Comparison of ENCODE assay signal across 8 mouse cellular contexts in genomic region chr10:125388876-125389786, GRCm38 (mm10). TPM values are rescaled to one million over a fixed set of nuclear protein-coding genes. Genes with fewer than 3 reads are reported as not detected.
A peak's percentile ranks its signal among the peaks of the same experiment; 100 is the strongest.
DNase-seq lines count a peak whose midpoint lies in the region; ATAC-seq lines count a peak whose summit lies in the region.

Slc16a7 (minus strand) TSS chr10:125389465.

- no peak for ATAC-seq in erythroblast, adult 5-6 weeks (replicated peaks; ENCODE audit: low FRiP score, poor library complexity, severe bottlenecking)
- ATAC-seq in liver, embryonic 15.5 days (ENCODE audit: insufficient read depth) = peak; percentile 68
- ATAC-seq in neural tube, embryonic 12.5 days (ENCODE audit: low FRiP score, low read depth) = peak; percentile 95
- peak; percentile 93 for ATAC-seq in stomach, embryonic 16.5 days (ENCODE audit: insufficient read depth, low FRiP score)

- intact Hi-C loops in heart, postnatal 10 days (cut with DNase I) = loop anchor here (5.0 kb wide), 1 partner anchor 62 kb away; no protein-coding TSS in a partner anchor

- H3K4me3 ChIP-seq in erythroblast, embryonic 14.5 days (replicated peaks) = peak within 1 kb of the TSS; percentile 46
- H3K4me3 ChIP-seq in forebrain, embryonic 10.5 days = peak within 1 kb of the TSS; percentile 64
- peak within 1 kb of the TSS; percentile 57 for H3K4me3 ChIP-seq in liver, embryonic 15.5 days (replicated peaks)
- peak within 1 kb of the TSS; percentile 64 for H3K4me3 ChIP-seq in neural tube, embryonic 12.5 days
- H3K4me3 ChIP-seq in stomach, embryonic 16.5 days (replicated peaks; ENCODE audit: low read length) = peak within 1 kb of the TSS; percentile 77

- H3K4me2 ChIP-seq in liver, embryonic 15.5 days = peak within 1 kb of the TSS; percentile 71
- peak within 1 kb of the TSS; percentile 76 for H3K4me2 ChIP-seq in neural tube, embryonic 12.5 days (replicated peaks)
- H3K4me2 ChIP-seq in stomach, embryonic 16.5 days (ENCODE audit: low read depth, low read length) = peak within 1 kb of the TSS; percentile 83

- no peaks in the 10 kb centered on the region for H3K36me3 ChIP-seq in erythroblast, embryonic 14.5 days (ENCODE audit: control insufficient read depth)
- H3K36me3 ChIP-seq in forebrain, embryonic 10.5 days (replicated peaks) = no peaks in the 10 kb centered on the region
- no peaks in the 10 kb centered on the region for H3K36me3 ChIP-seq in liver, embryonic 15.5 days (replicated peaks)
- no peaks in the 10 kb centered on the region for H3K36me3 ChIP-seq in neural tube, embryonic 12.5 days
- no peaks in the 10 kb centered on the region for H3K36me3 ChIP-seq in stomach, embryonic 16.5 days (ENCODE audit: control insufficient read depth, insufficient read depth, low read length)

- H3K4me1 ChIP-seq in erythroblast, embryonic 14.5 days (ENCODE audit: control insufficient read depth) = no peaks in the 10 kb centered on the region; the same call in 1 of the 2 replicates
- peaks cover 21% of the 10 kb centered on the region for H3K4me1 ChIP-seq in forebrain, embryonic 10.5 days
- H3K4me1 ChIP-seq in liver, embryonic 15.5 days (replicated peaks) = peaks cover 7% of the 10 kb centered on the region; the same call in 1 of the 2 replicates
- 0 out of 2 replicates have a peak, but pooled peaks cover 6% of the 10 kb centered on the region for H3K4me1 ChIP-seq in neural tube, embryonic 12.5 days
- H3K4me1 ChIP-seq in stomach, embryonic 16.5 days (ENCODE audit: control insufficient read depth, insufficient read depth, low read length) = peaks cover 7% of the 10 kb centered on the region; the same call in 1 of the 2 replicates

- peak within 1 kb of the TSS; percentile 91 for H3K27ac ChIP-seq in forebrain, embryonic 10.5 days
- H3K27ac ChIP-seq in liver, embryonic 15.5 days (replicated peaks) = peak within 1 kb of the TSS; percentile 33
- H3K27ac ChIP-seq in neural tube, embryonic 12.5 days = no peak within 1 kb of the TSS
- H3K27ac ChIP-seq in stomach, embryonic 16.5 days (ENCODE audit: low read length) = peak within 1 kb of the TSS; percentile 75

- H3K27me3 ChIP-seq in erythroblast, embryonic 14.5 days (ENCODE audit: control insufficient read depth) = peaks cover 10% of the 10 kb centered on the region
- peaks cover 15% of the 10 kb centered on the region for H3K27me3 ChIP-seq in forebrain, embryonic 10.5 days (ENCODE audit: poor library complexity, severe bottlenecking)
- H3K27me3 ChIP-seq in liver, embryonic 15.5 days = peaks cover 7% of the 10 kb centered on the region; the same call in 1 of the 2 replicates
- 0 out of 2 replicates have a peak, but pooled peaks cover 4% of the 10 kb centered on the region for H3K27me3 ChIP-seq in neural tube, embryonic 12.5 days (replicated peaks)
- H3K27me3 ChIP-seq in stomach, embryonic 16.5 days (ENCODE audit: control insufficient read depth, insufficient read depth, low read length) = no peaks in the 10 kb centered on the region

- WGBS in forebrain, embryonic 10.5 days = under 1% methylated on average over 67 of the region's 67 CpGs
- under 1% methylated on average over 64 of the region's 67 CpGs for WGBS in liver, embryonic 15.5 days (ENCODE audit: insufficient replicate concordance)
- WGBS in neural tube, embryonic 12.5 days = under 1% methylated on average over 67 of the region's 67 CpGs
- 1% methylated on average over 64 of the region's 67 CpGs for WGBS in stomach, embryonic 16.5 days

- no peaks in the 10 kb centered on the region; the same call in 1 of the 2 replicates for H3K9me3 ChIP-seq in erythroblast, embryonic 14.5 days (ENCODE audit: control insufficient read depth, low read length)
- H3K9me3 ChIP-seq in forebrain, embryonic 10.5 days = no peaks in the 10 kb centered on the region
- no peaks in the 10 kb centered on the region for H3K9me3 ChIP-seq in liver, embryonic 15.5 days (replicated peaks)
- no peaks in the 10 kb centered on the region for H3K9me3 ChIP-seq in neural tube, embryonic 12.5 days
- H3K9me3 ChIP-seq in stomach, embryonic 16.5 days (replicated peaks; ENCODE audit: control insufficient read depth, low read length) = no peaks in the 10 kb centered on the region

- H3K9ac ChIP-seq in liver, embryonic 15.5 days = peak within 1 kb of the TSS; percentile 39; the same call in 1 of the 2 replicates
- H3K9ac ChIP-seq in neural tube, embryonic 12.5 days = peak within 1 kb of the TSS; percentile 59
- peak within 1 kb of the TSS; percentile 85 for H3K9ac ChIP-seq in stomach, embryonic 16.5 days (ENCODE audit: low read length)

- DNase-seq in forebrain, embryonic 10.5 days (ENCODE audit: extremely low spot score, low spot score) = peak; percentile 80
- peak; percentile 81 to 83 for DNase-seq in heart, postnatal 10 days
- peak; percentile 82 to 88 for DNase-seq in kidney, postnatal 4 days

RNA-seq across cellular contexts. Expression of gene Slc16a7, which starts in this region (rescaled TPM):
- not detected in 2 replicates for polyA plus RNA-seq in erythroblast, embryonic 14.5 days (2012)
- total RNA-seq in erythroblast, adult 5-6 weeks (2015; ENCODE audit: low replicate concordance) = 1.9 and 2.9 TPM in 2 replicates
- 3.7 and 4.7 TPM in 2 replicates for total RNA-seq in erythroblast, adult 5-6 weeks (2017; ENCODE audit: low replicate concordance)
- 2.4 and 2.6 TPM in 2 replicates for polyA plus RNA-seq in forebrain, embryonic 10.5 days (2016; fragmentation: Nextera tagmentation; extraction: Ambion mirVana)
- total RNA-seq in heart, postnatal 10 days (2021) = 10 to 100 TPM; 18.2 to 20.2 TPM
- 11.3 and 11.6 TPM in 2 replicates for polyA plus RNA-seq in liver, embryonic 15.5 days (2015; fragmentation: Nextera tagmentation; extraction: Ambion mirVana)
- polyA plus RNA-seq in neural tube, embryonic 12.5 days (2016; fragmentation: Nextera tagmentation; extraction: Ambion mirVana) = 4.5 and 5.4 TPM in 2 replicates
- polyA plus RNA-seq in stomach, embryonic 16.5 days (2015; fragmentation: Nextera tagmentation; extraction: Ambion mirVana) = 10.1 and 10.2 TPM in 2 replicates
